Mouse (Mus musculus) thymus, postnatal 25 days (tissue): ENCODE measurements at regions not wholly inside any gene's neighbourhood (a gene's known extent, or its start where the extent isn't known, plus 50 kb on each side); places are given as distances from the start of the nearest gene placed in this dataset.

ENCODE experiments used
- DNase-seq: peaks from one replicate; pipeline ENCODE4 v3.0.0; 2022

DNA sequence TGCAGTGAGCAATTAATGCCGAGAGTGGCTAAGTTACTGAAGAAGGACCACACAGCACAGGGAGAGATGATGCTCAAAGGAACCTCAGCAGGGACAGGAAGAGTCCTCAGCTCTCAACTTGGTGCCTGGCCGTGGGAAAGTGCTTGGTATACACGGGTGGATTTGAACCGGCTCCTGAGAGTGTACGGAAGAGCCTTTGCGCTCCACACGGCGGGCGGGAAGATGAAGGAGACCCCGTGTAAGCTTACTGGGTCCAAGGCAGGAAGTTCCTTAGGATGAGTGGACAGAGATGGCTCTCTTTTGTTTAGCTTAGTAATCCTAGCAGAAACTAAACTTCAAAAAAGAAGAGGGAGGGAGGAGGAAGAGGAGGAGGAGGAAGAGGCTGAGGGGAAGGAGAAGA is 73.8 kb upstream of the Cpm start:
- no peak for DNase-seq

DNA sequence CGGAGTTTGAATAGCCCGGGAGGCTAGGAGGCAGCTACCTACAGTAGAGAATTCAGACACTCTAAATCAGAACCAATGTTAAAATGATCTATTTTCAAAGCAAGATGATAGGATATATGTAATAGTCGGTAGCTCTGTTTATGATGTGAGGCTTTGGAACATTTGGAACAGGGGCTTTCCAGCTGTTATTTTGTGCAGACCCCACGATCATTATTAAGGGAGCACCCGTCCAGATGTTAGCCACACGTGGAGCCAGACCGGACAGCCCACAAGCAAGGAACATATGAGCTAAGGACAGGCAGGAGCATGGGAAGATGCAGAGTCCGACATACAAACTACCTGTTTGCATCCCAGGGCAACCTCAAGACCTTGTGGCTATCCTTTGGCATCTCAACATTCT is 74.3 kb upstream of the Cpm start:
- DNase-seq: no peak

DNA sequence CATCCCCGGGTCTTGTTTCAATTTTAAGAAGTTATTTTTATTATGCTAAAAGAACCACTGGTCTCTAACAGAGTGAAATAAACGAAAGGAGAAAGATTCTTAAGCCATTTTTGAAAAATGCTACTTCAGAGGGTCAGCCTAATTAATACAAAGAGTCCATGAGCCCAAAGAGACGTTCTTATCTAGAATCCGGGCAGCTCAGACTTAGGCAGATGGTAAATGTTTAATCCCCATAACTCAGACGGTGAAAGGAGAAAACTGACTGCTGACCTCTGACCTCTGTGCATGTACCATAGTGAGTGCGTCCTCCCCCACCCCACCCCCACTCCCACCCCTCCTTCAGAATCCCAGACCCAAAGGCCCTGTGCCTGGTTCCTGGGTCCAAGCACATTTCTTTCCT is 74.8 kb upstream of the Cpm start:
- DNase-seq: no peak

DNA sequence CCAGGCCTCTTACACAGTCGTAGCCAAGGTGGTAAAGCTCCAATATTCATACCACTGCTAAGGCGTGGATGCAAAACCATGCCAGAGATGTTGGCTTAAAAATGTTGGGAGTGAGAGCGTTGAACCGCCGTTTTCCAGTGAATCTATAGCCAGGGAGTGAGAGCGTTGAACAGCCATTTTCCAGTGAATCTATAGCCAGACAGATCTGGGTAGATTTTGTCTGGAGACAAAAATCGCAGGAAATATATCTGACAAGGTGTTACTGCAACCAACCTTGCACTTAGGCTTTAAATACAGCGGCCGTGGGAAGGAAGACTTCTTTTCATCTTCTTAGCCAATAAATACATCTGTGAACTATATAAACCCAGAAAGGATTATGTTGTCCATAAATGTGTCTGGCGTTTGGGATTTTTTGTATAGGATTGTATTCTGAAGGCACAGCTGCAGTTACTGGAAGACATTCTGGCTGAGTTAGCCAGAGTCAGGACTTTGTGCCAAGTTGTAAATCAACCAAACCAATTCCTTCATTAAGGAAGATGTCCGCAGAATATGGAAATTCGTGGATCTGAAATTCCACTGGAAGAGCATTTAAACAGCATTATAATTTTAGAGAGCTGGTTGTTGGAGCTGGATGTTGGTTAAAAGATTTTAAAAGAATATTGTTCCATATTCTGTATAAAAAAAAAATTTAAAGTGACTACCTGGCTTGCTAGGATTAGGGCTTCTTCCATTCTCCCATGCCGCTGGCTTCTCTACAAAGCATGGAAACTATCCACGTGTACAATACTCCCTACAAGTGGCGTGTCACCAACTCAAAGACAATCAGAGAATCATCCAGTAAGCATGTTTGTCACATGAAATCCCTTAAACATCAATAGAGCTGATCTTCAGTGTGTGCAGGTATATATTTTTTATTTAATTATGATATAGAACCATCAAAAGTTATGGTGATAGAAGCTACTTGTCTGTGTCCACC is 75.8 kb upstream of the Cpm start:
- no peak for DNase-seq

DNA sequence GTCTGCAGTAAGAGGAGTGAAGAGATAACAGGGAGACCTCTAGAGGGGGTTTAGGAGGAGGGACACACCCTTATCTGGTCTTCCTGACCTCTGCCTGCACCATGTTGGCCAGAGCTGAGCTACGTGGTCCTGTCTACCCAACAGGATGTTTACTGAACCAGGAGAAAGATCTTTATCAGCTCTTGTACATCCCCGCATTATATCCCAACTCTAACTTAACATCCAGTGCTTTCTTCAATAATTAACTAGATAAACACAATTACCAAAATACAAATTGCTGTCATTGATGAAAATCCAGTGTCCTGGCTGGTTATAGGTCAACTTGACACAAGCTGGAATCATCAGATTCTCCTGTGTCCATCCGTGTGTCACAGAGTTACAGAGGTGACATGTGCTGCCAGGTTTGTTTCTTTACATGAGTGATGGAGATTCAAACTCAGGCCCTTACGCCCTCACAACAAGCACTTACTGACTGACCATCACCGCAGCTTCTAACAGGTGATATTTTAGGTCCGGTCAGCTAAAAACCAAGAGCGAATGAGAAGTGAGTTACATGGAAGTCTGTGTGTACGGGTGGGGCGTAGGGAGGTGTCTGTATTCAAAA is 77.1 kb upstream of the Cpm start:
- DNase-seq: no peak

DNA sequence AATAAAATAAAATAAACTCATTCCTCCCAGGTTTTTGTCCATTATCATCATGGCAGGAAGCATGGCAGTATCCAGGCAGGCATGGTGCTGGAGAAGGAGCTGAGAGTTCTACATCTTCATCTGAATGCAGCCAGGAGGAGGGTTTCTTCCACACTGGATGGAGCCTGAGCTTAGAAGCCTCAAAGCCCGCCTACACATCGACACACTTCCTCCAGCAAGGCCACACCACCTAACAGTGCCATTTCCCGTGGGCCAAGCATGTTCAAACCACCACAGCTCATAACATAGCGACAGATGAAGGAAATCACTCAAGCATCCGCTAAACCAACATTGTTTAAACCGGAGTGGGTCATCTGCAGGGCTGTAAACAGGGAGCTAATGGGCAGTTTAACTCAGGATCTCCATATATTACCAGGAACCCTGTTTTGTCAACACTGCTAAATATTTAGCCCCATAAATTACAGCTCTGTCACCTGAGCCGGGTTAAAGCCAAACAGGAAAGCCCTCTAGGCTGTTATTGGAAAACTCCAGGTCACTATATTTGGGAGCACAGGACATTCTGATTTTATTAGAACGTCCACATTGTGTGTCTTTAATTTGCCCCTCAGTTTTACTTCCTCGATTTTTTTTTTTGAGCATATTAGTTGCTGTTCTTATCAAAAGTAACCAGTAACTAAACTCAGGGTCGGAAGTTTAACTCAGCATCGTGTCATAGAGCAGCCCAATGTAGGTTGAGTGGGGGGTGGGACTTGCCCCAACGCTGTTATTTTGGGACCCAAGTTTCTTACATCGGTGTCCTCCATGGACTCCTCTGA is 77.9 kb upstream of the Cpm start:
- DNase-seq: no peak

DNA sequence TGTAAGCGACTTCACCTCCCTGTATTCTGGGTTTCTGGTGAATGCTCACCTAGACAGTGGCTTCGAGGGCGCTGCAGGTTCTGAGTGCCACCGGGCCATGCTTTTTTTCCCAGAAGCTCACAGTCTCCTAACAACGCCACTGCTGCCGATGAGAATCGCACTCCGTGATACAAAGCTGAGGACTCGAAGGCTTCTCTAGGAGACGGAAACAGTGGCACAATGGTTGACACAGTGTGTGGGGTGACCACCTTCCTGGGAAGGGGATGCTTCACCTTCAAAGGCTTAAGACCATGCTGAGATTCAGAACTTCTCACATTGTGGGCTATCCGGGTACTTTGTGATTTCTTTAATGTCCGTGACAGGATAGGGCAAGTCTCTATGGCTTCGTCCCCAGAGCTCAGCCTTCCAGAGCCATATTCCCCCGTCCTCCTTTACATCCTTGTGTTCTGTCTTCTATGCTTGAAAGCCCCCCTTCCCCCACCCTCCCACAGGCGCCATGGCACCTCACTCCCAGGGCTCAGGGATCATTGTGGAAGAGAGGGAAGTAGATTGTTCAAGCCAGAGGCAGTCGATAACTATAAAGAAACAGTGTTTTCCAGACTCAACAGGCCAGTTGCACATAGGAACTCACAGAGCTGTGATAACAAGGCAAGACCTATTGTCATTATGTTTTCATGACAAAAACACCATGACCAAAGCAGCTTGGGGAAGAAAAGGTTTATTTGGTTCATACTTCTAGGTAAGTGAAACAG is 79.3 kb upstream of the Cpm start:
- no peak for DNase-seq

DNA sequence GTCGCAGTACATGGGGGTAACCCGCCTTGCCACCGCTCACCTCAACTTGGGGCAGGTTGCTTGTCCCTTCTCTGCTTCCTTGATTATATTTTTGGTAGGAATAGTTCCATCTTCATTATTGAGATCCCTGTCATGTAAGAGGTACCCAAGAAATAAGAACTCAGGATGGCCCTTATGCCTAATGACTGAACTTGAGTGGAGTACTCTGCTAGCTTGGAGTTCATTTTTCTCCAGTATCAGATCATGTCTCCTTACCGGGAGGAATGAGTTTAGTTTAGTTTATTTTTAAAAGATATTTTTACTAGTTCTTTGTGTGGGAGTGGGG is 79.8 kb upstream of the Cpm start:
- DNase-seq: no peak

DNA sequence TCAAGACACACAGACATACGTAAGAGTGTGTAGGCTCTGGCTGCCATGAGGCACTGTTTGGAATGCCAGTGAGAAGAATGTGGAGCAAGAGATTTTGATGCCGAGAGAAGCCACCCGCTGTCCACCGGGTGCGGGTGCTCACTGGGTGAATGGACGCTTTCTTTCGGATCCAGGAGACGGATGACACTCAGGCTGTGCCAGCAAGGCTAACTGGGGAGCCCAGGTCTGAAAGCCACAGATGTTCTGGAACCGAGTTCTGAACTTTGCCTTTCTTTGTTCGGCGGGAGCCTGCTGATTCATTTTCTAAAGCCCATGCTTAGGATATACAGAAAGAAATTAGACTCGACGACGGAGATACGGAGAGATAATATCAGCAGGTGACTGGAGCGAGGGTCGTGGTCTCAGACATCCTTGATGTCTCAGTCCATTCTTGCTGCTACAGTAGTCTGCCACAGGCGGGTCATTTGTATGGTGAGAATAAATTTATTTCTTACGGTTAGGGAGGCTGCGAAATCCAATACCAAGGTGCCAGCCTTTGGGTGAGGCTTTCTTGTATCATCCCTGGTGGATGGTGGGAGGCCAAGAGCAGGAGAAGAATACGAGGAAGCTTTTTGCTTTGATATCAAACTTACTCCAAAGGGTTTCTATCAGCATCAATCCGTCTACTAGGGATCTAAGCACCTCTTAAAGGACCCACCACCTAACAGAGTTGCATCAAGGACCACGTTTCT is 80.4 kb upstream of the Cpm start:
- no peak for DNase-seq

DNA sequence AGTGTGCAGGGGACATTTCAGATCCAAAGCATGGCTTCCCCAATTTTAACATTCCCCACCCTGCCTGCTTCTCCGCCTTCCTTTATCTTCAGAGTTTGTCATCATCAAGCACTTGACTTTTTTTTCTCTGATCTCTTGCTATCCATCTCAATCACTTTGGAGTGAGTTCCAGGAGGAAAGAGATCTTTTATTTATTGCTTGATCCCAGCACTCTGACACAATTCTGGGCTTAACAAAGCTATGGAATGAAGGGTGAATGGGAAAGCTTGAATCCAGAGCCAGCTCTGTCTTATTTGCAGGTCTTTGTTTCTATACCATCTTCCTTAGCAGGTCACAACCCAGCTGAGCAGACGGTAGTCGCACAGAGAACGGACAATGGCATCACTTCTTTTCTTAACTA is 81.0 kb upstream of the Cpm start:
- no peak for DNase-seq

DNA sequence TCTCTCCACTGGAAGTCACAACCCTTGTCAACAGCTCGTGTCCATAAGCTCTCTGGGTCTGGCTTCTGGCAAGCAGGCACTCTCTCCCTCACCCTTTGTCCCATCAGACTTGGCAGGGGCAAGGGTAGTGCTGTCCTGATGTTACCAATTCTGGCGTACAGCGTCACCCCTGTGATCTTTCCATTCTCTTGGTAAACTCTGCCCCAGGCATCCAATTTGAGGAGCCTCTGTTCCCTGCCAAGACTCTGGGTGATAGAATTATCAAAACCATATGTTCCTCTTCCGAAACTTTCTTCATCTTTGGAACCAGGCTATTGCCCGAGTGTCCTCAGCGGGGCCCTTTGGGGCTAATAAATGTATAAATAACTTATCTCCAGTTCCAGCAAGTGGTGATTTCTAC is 82.0 kb upstream of the Cpm start:
- DNase-seq: no peak

DNA sequence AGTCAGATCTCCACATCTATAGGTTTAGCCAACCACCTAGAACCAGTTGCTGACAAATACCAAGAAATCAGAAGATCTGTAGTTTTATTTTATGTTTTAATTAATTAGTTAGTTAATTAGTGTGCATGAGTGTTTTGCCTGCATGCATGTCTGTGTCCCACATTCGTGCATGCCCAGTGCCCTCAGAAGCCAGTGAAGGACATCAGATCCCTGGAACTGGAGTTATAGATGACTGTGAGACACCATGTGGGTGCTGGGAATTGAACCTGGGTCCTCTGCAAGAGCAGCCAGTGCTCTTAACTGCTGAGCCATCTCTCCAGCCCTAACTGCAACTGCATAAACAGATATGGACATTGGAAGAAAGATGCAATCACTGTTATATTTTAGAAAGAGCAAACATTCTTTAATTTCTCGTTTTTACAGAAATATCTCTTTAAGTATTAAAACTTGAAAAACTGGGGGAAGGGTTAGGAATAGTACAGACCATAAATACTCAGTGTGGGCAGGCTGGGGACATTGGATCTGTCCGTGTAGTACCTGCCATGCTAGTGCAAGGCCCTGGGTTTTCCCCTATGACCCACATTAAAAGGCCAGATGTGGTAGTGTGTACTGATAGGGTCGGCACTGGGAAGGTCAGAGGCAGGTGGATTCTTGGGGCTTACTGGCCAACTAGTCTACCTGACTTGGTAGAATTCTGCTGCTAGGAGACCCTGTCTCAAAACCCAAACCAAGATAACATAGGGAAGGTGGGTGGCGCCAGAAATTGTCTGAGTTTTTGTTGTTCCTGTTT is 83.3 kb upstream of the Cpm start:
- no peak for DNase-seq

DNA sequence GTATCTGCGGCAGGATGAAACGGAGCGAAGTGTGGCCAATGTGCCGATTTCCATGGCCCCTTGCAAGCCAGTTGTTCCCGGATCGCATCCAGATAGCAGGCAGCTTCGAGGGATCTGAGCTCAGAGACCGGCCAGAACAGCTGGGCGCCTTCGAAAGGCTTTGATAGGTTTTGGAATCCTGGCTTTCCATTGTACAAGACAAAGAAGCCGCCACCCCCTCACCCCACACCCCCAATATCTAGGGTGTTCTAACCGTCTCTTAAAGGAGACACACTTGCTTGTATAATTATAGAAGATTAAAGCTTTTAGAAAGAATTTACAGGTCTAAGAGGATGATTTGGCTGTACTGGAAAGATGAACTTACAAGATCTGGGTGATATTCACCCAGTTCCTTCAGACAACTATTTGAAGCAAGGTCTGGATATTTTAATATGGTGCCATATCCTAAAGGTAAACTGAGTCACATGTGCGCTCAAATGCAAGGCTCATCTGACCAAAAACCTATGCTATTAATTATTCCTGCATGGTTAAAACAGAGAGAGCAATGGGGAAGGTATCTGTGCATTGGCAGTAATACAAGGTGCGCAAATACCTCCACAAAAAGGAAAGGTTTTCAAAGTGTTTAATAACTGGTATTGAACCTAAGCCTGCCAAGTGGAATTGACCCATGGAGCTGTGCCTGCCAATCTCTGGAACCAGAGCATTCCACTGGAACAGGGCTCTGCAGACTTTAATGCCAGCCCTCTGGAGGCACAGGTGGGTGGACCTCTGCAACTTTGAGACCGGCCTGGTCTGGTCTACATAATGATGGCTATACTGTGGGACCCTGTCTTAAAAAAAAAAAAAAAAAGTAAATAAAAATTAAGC is 84.4 kb upstream of the Cpm start:
- DNase-seq: no peak

DNA sequence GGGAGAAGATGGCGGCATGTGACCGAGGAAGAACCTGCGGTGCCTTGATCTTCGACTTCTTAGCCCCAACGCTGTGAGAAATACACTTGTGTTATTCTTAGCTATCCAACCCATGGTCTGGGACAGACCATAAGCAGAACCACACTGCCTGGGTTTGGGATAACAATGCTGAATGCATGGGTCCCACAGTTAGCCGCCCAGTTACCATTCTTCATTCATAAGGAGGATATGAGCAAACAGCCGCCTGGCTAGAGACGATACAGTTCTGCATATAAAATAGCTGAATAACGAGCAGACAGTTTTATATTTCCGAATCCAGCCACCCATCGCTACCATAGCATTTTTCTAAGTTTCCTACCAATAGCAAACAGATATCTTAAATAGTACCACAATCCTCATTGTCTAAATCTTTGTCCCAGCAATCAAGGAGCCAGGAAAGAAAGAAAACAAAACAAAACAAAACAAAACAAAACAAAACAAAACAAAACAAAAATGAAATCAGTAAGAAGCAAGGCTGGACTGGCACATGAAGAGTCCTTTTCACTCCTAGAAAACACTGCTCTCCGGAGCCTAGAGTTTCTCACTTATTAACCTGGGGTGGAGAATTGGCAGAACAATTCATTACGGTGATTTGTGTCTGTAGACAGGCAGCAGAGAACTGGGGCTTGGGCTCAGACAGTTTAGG is 85.2 kb upstream of the Cpm start:
- no peak for DNase-seq

DNA sequence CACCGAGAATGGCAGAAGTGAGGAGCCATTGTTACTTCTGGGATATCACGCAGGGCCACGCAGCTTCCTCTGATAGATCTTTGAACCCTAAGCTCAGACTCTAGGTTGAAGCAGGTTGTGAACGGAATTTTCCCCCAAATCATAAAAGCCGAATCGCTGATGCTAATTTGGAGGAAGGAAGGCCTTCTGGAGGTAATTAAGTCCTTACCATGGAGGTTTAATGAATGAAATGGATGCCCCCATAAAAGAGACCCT is 85.7 kb upstream of the Cpm start:
- no peak for DNase-seq

DNA sequence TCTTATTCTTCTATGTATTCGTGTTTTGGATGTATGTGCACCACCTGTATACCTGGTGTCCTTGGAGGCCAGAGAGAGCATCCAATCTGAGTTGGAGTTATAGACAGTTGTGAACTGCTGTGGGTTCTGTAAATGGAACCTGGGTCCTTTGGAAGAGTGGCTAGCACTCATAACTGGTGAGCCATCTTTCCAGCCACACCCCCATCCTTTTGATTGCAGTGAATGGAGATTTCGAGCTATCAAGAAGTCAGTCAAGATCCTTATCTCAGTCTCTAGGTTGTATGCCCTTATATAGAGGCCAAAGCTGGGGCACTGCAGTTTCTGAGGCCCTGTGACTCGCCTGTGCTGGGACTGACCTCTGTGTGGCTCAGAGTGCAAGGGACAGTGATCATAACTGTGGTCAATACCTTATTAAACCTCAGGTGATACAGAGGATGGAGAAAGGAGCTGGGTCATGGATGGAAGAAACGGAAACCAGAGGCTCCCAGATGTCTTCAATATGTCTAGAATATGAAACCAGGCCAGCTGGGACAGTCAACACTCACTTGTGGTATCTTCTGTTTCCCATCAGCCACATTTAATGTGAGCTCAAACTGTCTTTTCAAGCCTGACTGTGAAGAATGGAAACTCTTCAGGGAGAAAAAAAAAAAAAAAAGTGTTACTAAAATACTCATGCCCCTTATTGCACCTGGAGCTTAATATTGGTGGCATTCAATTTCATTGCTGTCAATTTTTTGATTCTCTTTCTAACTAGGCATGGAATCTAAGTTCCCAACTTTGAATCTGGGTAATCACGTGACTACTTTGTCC is 86.2 kb upstream of the Cpm start:
- no peak for DNase-seq

DNA sequence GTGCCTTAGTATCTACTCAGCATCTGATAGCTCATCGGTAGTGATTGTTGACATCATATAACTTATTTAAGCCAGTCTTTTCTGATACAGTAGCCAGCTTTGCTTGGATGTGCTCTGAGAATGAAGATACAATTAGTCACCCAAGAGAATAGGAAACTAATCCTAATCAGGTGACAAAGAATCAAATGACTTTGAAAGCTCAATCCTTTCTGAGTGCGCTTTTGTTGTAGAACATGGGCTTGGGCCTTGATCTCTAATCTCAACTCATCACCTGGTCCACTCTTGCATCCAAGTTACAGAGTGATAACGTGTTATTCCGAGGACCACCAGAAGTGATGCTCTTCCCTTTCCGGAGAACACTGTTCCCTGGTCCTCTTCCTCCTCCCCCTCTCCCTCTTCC is 86.9 kb upstream of the Cpm start:
- DNase-seq: no peak

DNA sequence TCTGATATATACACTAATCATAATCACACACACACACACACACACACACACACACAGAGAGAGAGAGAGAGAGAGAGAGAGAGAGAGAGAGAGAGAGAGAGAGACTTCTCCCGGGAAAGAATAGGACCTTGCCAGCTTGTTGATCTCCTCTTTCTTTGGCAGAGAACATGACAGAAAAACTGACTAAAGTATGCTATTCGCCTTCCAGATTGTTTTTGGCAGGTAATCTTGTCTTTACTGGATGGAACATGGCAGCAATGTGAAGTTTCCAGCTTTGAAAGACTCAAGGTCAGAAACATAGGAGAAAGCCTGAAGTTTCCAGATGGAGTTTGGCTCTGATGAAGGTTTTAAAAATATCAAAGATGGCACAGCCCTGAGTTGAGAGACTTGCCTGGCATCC is 87.8 kb upstream of the Cpm start:
- DNase-seq: no peak

DNA sequence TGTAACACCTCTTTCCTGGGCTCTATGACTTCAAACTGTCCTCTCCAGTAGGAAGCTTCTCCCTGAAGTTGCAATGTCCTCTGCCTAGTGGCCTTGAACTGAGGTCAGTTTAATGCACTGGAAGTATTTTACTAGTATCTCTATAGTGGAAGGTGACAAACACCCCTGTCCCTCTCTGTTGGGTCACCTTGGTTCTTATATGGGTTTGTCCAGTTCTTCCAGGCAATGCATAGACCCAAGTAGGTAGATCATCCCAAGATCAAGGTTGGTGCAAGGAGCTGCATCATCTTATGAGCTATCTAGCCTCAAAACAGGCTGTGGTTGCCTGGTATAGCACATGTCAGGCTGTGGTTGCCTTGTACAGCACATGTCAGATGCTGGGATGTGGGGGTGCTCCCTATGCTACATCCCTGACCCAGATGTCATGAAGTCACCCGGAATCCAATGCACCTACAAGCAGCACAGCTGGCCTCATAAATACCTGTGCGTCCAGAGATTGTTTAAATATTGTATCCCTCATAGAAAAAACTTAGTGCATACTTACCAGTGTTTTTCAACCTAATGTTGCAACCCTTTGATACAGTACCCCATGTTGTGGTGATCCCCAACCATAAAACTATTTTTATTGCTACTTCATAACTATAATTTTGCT is 88.4 kb upstream of the Cpm start:
- DNase-seq: no peak
